Mouse (Mus musculus): ENCODE measurements around the gene Gm20388. TPM values are rescaled to one million over a fixed set of nuclear protein-coding genes. Genes with fewer than 3 reads are reported as not detected.
A peak's percentile ranks its signal among the peaks of the same experiment; 100 is the strongest.

Gm20388 gene
- polyA plus RNA-seq, 1 experiment from 2014 or later = not detected

DNA sequence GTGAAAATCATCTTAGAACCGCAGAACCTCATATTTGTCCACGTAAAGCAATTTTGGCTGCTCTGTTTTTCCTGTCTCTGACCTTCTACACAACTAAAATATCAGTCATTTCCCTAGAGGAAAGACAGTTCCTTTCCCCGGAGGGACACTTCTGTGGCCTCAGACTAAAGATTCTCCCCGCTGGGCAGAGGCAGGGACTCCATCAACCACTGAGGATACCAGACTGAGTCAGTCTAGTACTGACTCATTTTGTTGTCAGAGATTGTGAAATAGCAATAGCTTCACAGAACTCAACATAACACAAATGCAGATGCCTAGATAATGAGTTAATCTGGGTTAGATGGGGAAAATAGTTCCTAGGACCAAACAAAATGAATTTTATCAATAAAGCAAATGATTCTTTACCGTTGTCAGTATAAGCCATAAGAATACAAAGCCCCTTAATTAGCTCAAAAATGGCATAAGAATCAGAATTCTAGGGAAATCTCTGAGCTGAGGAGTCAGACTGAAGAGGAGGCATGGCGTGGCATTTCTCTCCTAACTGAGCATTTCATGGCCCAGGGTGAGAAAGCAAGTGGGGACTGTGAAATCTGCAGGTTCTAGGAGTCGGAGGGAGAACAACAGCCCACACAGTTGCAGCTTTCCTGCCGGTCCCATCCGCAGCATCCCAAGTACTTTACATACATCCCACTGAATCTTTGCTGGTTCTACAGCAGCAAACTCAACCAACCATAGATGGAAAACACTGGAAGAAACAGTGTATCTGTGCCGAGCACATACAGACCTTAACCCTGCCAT is 3781.7 kb downstream of the Gm20388 start:
- H3K4me1 ChIP-seq (ENCODE audit: control insufficient read depth, insufficient read depth, low read length) = no peaks in the 10 kb centered on the region
- ATAC-seq (ENCODE audit: low FRiP score) = no peak
- H3K36me3 ChIP-seq (ENCODE audit: control insufficient read depth, insufficient read depth, low read length) = no peaks in the 10 kb centered on the region
- no peak overlapping the region for H3K9ac ChIP-seq (ENCODE audit: low read length)
- no peak overlapping the region for H3K4me3 ChIP-seq (ENCODE audit: low read depth, low read length)
- no peak overlapping the region for H3K4me2 ChIP-seq
- H3K27me3 ChIP-seq (ENCODE audit: control insufficient read depth, insufficient read depth, low read length) = no peaks in the 10 kb centered on the region; the same call in 1 of the 2 replicates
- peak; percentile 62 for DNase-seq (ENCODE audit: low spot score, missing footprints)
- H3K27ac ChIP-seq (ENCODE audit: low read depth, low read length) = no peak overlapping the region
- no peaks in the 10 kb centered on the region for H3K9me3 ChIP-seq (ENCODE audit: control insufficient read depth, low read length)
- WGBS = 84% methylated on average over 10 of the region's 10 CpGs

DNA sequence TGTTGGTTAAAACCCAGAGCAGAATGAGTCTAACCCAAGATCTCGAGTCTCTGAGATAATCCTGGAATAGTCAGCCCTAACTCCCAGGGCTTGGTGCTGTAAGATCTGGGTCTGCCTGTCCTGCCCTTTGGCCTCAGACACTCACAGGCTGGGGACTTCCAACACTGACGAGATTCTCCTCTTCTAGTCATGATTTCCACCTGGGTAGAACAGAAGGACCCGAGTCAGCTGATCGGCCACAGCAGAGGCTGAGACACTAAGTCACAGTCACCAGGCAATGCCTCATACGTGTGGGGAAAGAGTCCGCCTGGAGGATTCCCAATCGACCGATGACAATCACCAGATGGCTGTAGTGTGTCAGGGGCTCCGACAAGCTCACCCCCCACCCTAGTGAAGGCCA is 3785.5 kb downstream of the Gm20388 start:
- no peak overlapping the region for H3K9ac ChIP-seq (ENCODE audit: low read length)
- no peaks in the 10 kb centered on the region for H3K27me3 ChIP-seq (ENCODE audit: control insufficient read depth, insufficient read depth, low read length)
- no peak for DNase-seq (ENCODE audit: low spot score, missing footprints)
- H3K36me3 ChIP-seq (ENCODE audit: control insufficient read depth, insufficient read depth, low read length) = no peaks in the 10 kb centered on the region
- H3K27ac ChIP-seq (ENCODE audit: low read depth, low read length) = no peak overlapping the region
- no peaks in the 10 kb centered on the region for H3K9me3 ChIP-seq (ENCODE audit: control insufficient read depth, low read length)
- WGBS = 80% methylated on average over 9 of the region's 9 CpGs
- H3K4me2 ChIP-seq = no peak overlapping the region
- no peak for ATAC-seq (ENCODE audit: low FRiP score)
- no peaks in the 10 kb centered on the region for H3K4me1 ChIP-seq (ENCODE audit: control insufficient read depth, insufficient read depth, low read length)
- H3K4me3 ChIP-seq (ENCODE audit: low read depth, low read length) = no peak overlapping the region

DNA sequence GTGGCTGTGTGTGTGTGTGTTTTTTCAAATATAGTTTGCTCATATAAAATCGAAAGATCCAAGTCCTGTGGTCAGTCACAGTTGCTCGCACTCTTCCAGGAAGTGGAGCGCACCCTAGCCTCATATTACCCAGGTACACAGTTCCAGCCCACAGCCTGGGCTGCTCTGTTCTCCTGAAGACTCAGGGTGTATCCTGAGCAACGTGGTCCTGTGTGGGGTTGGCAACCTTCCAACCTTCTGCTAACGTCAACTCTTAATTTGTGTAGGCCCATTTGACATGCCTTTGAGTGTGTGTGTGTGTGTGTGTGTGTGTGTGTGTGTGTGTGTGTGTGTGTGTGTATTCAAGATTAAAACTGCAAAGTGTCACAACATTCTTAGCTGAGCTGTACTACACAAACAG is 3786.7 kb downstream of the Gm20388 start:
- no peak overlapping the region for H3K27ac ChIP-seq (ENCODE audit: low read depth, low read length)
- no peak overlapping the region for H3K9ac ChIP-seq (ENCODE audit: low read length)
- no peaks in the 10 kb centered on the region for H3K36me3 ChIP-seq (ENCODE audit: control insufficient read depth, insufficient read depth, low read length)
- WGBS = 81% methylated on average over 5 of the region's 5 CpGs
- no peak overlapping the region for H3K4me2 ChIP-seq
- H3K9me3 ChIP-seq (ENCODE audit: control insufficient read depth, low read length) = no peaks in the 10 kb centered on the region
- H3K4me3 ChIP-seq (ENCODE audit: low read depth, low read length) = no peak overlapping the region
- no peak for ATAC-seq (ENCODE audit: low FRiP score)
- no peak for DNase-seq (ENCODE audit: low spot score, missing footprints)
- no peaks in the 10 kb centered on the region for H3K4me1 ChIP-seq (ENCODE audit: control insufficient read depth, insufficient read depth, low read length)
- no peaks in the 10 kb centered on the region for H3K27me3 ChIP-seq (ENCODE audit: control insufficient read depth, insufficient read depth, low read length)

DNA sequence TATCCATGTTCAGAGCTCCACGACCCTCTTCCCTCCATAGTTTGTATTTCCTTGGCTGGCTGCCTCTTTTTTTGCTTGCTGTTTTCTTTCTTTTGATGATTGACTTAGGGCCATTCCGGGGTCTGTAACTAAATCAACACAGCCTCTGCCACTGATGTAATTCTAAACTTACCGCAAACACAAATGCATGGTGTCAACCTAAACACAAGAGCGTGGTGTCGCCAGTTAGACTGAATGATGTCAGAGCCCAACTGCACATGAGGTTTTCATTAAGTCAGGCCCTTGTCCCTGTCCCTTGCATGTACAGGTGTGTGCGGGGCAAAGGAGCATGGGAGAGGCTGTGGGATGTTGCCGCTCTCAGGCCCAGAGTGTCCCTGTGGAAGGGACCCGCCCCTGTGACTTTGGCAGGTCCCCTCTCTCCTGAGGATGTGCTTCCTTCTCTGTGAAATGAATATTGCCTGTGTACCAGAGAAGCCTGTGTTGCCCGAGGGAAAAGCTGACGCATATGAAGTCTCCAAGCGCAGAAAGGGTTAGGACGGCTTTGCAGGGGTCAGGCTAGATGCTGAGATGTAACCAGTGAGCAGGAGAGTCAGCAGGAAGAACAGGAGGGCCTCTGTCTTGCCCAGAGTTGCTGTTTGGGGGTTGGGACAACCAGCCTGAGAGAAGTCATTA is 3789.9 kb downstream of the Gm20388 start:
- no peaks in the 10 kb centered on the region for H3K4me1 ChIP-seq (ENCODE audit: control insufficient read depth, insufficient read depth, low read length)
- DNase-seq (ENCODE audit: low spot score, missing footprints) = no peak
- 72% methylated on average over 12 of the region's 12 CpGs for WGBS
- no peak overlapping the region for H3K27ac ChIP-seq (ENCODE audit: low read depth, low read length)
- H3K36me3 ChIP-seq (ENCODE audit: control insufficient read depth, insufficient read depth, low read length) = no peaks in the 10 kb centered on the region
- no peak overlapping the region for H3K9ac ChIP-seq (ENCODE audit: low read length)
- H3K9me3 ChIP-seq (ENCODE audit: control insufficient read depth, low read length) = no peaks in the 10 kb centered on the region
- no peaks in the 10 kb centered on the region for H3K27me3 ChIP-seq (ENCODE audit: control insufficient read depth, insufficient read depth, low read length)
- ATAC-seq (ENCODE audit: low FRiP score) = no peak
- no peak overlapping the region for H3K4me2 ChIP-seq
- H3K4me3 ChIP-seq (ENCODE audit: low read depth, low read length) = no peak overlapping the region

DNA sequence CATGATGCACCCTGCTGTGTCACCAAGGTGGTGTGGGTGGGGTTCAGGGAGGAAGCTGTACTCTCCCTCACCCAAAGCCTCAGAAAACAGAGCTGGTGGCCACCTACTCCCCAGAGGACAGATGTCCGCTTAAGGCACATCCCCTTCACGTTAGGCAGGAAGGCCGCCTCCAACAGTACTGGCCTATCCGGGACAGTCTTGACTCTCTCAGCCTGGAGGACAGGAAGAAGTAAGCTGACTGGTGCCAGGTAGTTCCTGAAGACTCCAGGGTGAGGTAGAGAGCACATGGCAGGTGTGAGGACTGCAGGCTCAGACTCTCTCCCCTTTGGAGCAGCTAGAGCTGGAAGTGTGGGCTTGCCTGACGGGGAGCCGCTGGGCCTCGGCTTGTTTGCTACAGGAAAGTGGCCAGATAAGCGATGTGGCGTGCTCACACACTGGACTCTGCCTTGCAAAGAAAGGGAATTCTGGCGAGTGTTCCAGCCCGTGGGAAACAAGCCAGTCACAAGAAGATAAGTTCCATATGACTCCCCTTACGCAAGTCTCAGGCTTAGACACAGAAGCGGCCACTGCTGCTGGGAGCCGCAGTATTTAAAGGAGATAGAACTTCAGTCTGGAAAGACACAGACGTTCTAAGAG is 3791.4 kb downstream of the Gm20388 start:
- no peak overlapping the region for H3K4me3 ChIP-seq (ENCODE audit: low read depth, low read length)
- WGBS = 85% methylated on average over 15 of the region's 15 CpGs
- H3K27me3 ChIP-seq (ENCODE audit: control insufficient read depth, insufficient read depth, low read length) = no peaks in the 10 kb centered on the region
- no peaks in the 10 kb centered on the region for H3K9me3 ChIP-seq (ENCODE audit: control insufficient read depth, low read length)
- DNase-seq (ENCODE audit: low spot score, missing footprints) (no peak), ATAC-seq (ENCODE audit: low FRiP score) (no peak)
- H3K36me3 ChIP-seq (ENCODE audit: control insufficient read depth, insufficient read depth, low read length) = no peaks in the 10 kb centered on the region
- no peak overlapping the region for H3K9ac ChIP-seq (ENCODE audit: low read length)
- H3K4me2 ChIP-seq = no peak overlapping the region
- no peak overlapping the region for H3K27ac ChIP-seq (ENCODE audit: low read depth, low read length)
- no peaks in the 10 kb centered on the region for H3K4me1 ChIP-seq (ENCODE audit: control insufficient read depth, insufficient read depth, low read length)

DNA sequence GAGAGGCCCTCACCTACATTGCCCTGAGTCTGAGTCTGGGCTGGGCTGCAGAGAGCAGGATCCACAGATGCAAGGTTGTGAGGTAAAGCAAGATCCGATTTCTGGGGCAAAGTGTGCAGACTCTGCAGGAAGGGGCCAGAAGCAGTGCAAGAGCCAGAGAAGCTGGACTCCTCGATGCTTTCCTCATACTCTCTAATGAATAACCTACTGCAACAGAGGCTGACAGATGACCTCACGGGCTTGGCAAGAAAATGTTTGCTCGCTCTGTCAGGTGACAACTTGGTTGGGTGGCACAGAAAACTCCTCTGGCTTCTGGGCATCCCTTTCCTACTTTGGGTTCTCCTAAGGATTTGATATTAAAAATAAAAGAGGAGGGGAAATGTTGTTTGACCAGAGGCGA is 3794.7 kb downstream of the Gm20388 start:
- DNase-seq (ENCODE audit: low spot score, missing footprints) (no peak), ATAC-seq (ENCODE audit: low FRiP score) (no peak)
- no peaks in the 10 kb centered on the region for H3K9me3 ChIP-seq (ENCODE audit: control insufficient read depth, low read length)
- no peaks in the 10 kb centered on the region for H3K36me3 ChIP-seq (ENCODE audit: control insufficient read depth, insufficient read depth, low read length)
- H3K27me3 ChIP-seq (ENCODE audit: control insufficient read depth, insufficient read depth, low read length) = no peaks in the 10 kb centered on the region
- H3K27ac ChIP-seq (ENCODE audit: low read depth, low read length) = no peak overlapping the region
- no peak overlapping the region for H3K4me2 ChIP-seq
- 86% methylated on average over 5 of the region's 5 CpGs for WGBS
- no peaks in the 10 kb centered on the region for H3K4me1 ChIP-seq (ENCODE audit: control insufficient read depth, insufficient read depth, low read length)
- H3K9ac ChIP-seq (ENCODE audit: low read length) = no peak overlapping the region
- no peak overlapping the region for H3K4me3 ChIP-seq (ENCODE audit: low read depth, low read length)

DNA sequence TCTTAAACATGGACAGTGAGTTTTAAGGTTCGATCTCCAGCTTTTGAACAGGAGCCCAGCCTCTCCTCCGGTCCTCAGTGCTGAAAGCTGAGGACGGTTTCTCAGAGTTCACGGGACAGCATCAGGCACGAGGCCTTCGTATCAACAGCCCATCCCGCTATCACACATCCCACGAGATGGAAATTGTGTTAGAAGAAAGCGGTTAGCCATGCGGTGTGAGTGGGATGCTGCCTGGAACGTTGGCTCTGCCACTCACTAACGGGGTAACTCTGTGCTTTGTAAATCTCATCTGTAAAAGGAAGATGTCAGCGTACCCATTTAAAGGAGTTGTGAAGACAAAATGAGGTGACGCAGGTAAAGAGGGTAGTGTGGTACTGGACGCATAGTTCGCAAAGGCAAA is 3796.5 kb downstream of the Gm20388 start:
- no peaks in the 10 kb centered on the region for H3K9me3 ChIP-seq (ENCODE audit: control insufficient read depth, low read length)
- no peaks in the 10 kb centered on the region for H3K36me3 ChIP-seq (ENCODE audit: control insufficient read depth, insufficient read depth, low read length)
- no peaks in the 10 kb centered on the region for H3K27me3 ChIP-seq (ENCODE audit: control insufficient read depth, insufficient read depth, low read length)
- WGBS = 90% methylated on average over 16 of the region's 16 CpGs
- H3K4me2 ChIP-seq = no peak overlapping the region
- ATAC-seq (ENCODE audit: low FRiP score) = no peak
- H3K4me3 ChIP-seq (ENCODE audit: low read depth, low read length) = no peak overlapping the region
- no peak overlapping the region for H3K9ac ChIP-seq (ENCODE audit: low read length)
- no peak overlapping the region for H3K27ac ChIP-seq (ENCODE audit: low read depth, low read length)
- no peak for DNase-seq (ENCODE audit: low spot score, missing footprints)
- no peaks in the 10 kb centered on the region for H3K4me1 ChIP-seq (ENCODE audit: control insufficient read depth, insufficient read depth, low read length)

DNA sequence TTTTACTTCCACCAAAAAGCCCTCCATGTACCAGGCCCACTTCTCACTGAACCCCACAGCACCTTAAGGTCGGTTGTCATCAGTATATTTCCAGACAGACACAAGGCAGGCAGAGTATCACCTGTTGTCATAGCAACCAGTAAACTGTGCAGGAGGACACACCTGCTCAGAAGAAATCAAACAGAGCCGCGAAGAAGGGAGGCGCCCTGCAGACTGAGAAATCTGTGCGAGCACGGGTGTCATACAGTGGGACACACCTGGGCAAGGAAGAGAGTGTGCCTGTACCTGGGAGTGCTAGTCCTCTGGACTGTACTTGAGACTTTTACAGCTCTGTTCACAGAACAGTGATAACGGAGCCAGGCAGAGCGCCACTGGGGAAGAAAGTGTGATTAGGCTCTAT is 3798.1 kb downstream of the Gm20388 start:
- ATAC-seq (ENCODE audit: low FRiP score) = no peak
- WGBS = 88% methylated on average over 8 of the region's 8 CpGs
- H3K4me3 ChIP-seq (ENCODE audit: low read depth, low read length) = no peak overlapping the region
- no peak overlapping the region for H3K27ac ChIP-seq (ENCODE audit: low read depth, low read length)
- H3K9ac ChIP-seq (ENCODE audit: low read length) = no peak overlapping the region
- no peaks in the 10 kb centered on the region for H3K4me1 ChIP-seq (ENCODE audit: control insufficient read depth, insufficient read depth, low read length)
- no peaks in the 10 kb centered on the region for H3K27me3 ChIP-seq (ENCODE audit: control insufficient read depth, insufficient read depth, low read length)
- no peak for DNase-seq (ENCODE audit: low spot score, missing footprints)
- no peaks in the 10 kb centered on the region for H3K9me3 ChIP-seq (ENCODE audit: control insufficient read depth, low read length)
- H3K4me2 ChIP-seq = no peak overlapping the region
- H3K36me3 ChIP-seq (ENCODE audit: control insufficient read depth, insufficient read depth, low read length) = no peaks in the 10 kb centered on the region

DNA sequence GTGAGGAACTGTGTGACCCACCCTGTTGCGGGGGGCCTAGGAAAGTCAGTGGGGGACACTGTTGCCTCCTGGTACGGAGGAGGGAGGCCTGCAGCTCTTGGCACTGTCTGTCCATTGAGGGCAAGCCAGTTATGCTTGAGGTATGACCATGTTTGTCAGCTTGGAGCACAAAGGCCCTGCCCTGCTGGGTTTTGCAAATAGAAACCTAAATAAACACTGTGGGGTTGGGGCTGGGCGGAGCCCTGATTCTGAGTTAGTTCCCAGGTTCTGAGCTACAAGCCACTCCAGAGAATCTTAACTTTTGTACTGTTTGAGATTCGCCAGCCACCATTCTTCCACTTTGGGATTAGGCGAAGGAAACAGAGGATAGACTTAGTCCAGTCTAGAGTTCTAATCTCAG is 3799.7 kb downstream of the Gm20388 start:
- H3K4me2 ChIP-seq = no peak overlapping the region
- 81% methylated on average over 5 of the region's 5 CpGs for WGBS
- no peaks in the 10 kb centered on the region for H3K4me1 ChIP-seq (ENCODE audit: control insufficient read depth, insufficient read depth, low read length)
- H3K27me3 ChIP-seq (ENCODE audit: control insufficient read depth, insufficient read depth, low read length) = no peaks in the 10 kb centered on the region
- DNase-seq (ENCODE audit: low spot score, missing footprints) (peak; percentile 67), ATAC-seq (ENCODE audit: low FRiP score) (no peak)
- no peak overlapping the region for H3K4me3 ChIP-seq (ENCODE audit: low read depth, low read length)
- H3K9me3 ChIP-seq (ENCODE audit: control insufficient read depth, low read length) = no peaks in the 10 kb centered on the region
- H3K27ac ChIP-seq (ENCODE audit: low read depth, low read length) = no peak overlapping the region
- H3K9ac ChIP-seq (ENCODE audit: low read length) = no peak overlapping the region
- H3K36me3 ChIP-seq (ENCODE audit: control insufficient read depth, insufficient read depth, low read length) = no peaks in the 10 kb centered on the region

All from midbrain, embryonic 11.5 days (tissue).